Mouse (Mus musculus) stomach, embryonic 15.5 days (tissue): Measurements from ENCODE around the gene Inafm1. TPM values are rescaled to one million over a fixed set of nuclear protein-coding genes. Genes with fewer than 3 reads are reported as not detected.
A peak's percentile ranks its signal among the peaks of the same experiment; 100 is the strongest.
"Not testable (repeated sequence)": the region's sequence is repeated elsewhere in the genome, so short reads cannot be mapped to it uniquely, and the experiment has no call there.

ENCODE experiments used
- ATAC-seq: fragments of 200-750 bp; cut with Nextera tagmentation; 2 replicates; pipeline ENCODE4 v1.8.0; 2017; ENCODE audit warnings: low read depth, moderate number of reproducible peaks, moderate TSS enrichment; ENCODE audit not compliant: insufficient read depth, low FRiP score
- H3K27ac ChIP-seq: fragments of 300-500 bp; sonication (generic); 2 replicates; pipeline ENCODE4 v1.5.1; 2015; ENCODE audit warnings: mild to moderate bottlenecking, inconsistent platforms
- H3K27me3 ChIP-seq: fragments of 300-500 bp; sonication (generic); replicated peaks from 2 replicates; pipeline ENCODE4 v1.6.1; 2015; ENCODE audit warnings: inconsistent platforms
- H3K36me3 ChIP-seq: fragments of 300-500 bp; sonication (generic); 2 replicates; pipeline ENCODE4 v1.6.1; 2015; ENCODE audit warnings: inconsistent platforms
- H3K4me1 ChIP-seq: fragments of 300-500 bp; sonication (generic); 2 replicates; pipeline ENCODE4 v1.6.1; 2015; ENCODE audit warnings: inconsistent platforms
- H3K4me2 ChIP-seq: fragments of 300-500 bp; sonication (generic); 2 replicates; pipeline ENCODE4 v1.6.1; 2015; ENCODE audit warnings: mild to moderate bottlenecking, inconsistent platforms
- H3K4me3 ChIP-seq: fragments of 300-500 bp; sonication (generic); replicated peaks from 2 replicates; pipeline ENCODE4 v1.5.1; 2015; ENCODE audit warnings: inconsistent platforms
- H3K9ac ChIP-seq: fragments of 300-500 bp; sonication (generic); 2 replicates; pipeline ENCODE4 v1.6.1; 2015; ENCODE audit warnings: inconsistent platforms
- H3K9me3 ChIP-seq: fragments of 300-500 bp; sonication (generic); 2 replicates; pipeline ENCODE4 v1.6.1; 2016; ENCODE audit warnings: inconsistent platforms
- WGBS: fragments of 180-500 bp; shearing (Covaris S2); methylation state at CpG from one replicate; pipeline ENCODE4 v1.1.7; 2015; 5-methylcytosine and 5-hydroxymethylcytosine counted together
- polyA plus RNA-seq: library from polyadenylated mRNA; unstranded; fragments of >200 nt; fragmentation: Nextera tagmentation; extraction: Ambion mirVana; gene quantifications from 2 replicates; pipeline ENCODE4 v1.2.1, GENCODE M21; 2015

Gene Inafm1
- polyA plus RNA-seq, 1 experiment from 2014 or later: 20.5 TPM

GRCm38 (mm10) chr7:16310521-16311452 lies 37.4 kb upstream of the Inafm1 start:
- Histone ChIP-seq H3K9ac (peak overlapping the region; percentile 22; the same call in 1 of the 2 replicates), H3K4me3 (peak overlapping the region; percentile 74), H3K36me3 (no peaks in the 10 kb centered on the region), H3K4me1 (peaks cover 58% of the 10 kb centered on the region), H3K9me3 (no peaks in the 10 kb centered on the region), H3K27me3 (no peaks in the 10 kb centered on the region), H3K27ac (peak overlapping the region; percentile 97), H3K4me2 (peak overlapping the region; percentile 99)
- ATAC-seq: no peak
- WGBS: 1% methylated on average over 31 of the region's 31 CpGs

GRCm38 (mm10) chr7:16310020-16310520 lies 36.7 kb upstream of the Inafm1 start:
- 0% methylated on average over 34 of the region's 56 CpGs for WGBS
- Histone ChIP-seq H3K9ac (peak overlapping the region; percentile 22; the same call in 1 of the 2 replicates), H3K27me3 (no peaks in the 10 kb centered on the region), H3K4me3 (peak overlapping the region; percentile 74), H3K36me3 (no peaks in the 10 kb centered on the region), H3K4me1 (peaks cover 58% of the 10 kb centered on the region), H3K4me2 (peak overlapping the region; percentile 99), H3K9me3 (no peaks in the 10 kb centered on the region), H3K27ac (peak overlapping the region; percentile 78)
- peak; percentile 8; the same call in 1 of the 2 replicates for ATAC-seq

- Histone ChIP-seq H3K36me3 (no peaks in the 10 kb centered on the region), H3K27ac (peak overlapping the region; percentile 78), H3K4me3 (peak overlapping the region; percentile 74), H3K4me2 (peak overlapping the region; percentile 99), H3K27me3 (no peaks in the 10 kb centered on the region), H3K4me1 (peaks cover 57% of the 10 kb centered on the region), H3K9me3 (no peaks in the 10 kb centered on the region), H3K9ac (peak overlapping the region; percentile 22; the same call in 1 of the 2 replicates)
- peak; percentile 33 for ATAC-seq
- under 1% methylated on average over 55 of the region's 61 CpGs for WGBS
Observed at GRCm38 (mm10) chr7:16309318-16310019, 36.1 kb upstream of the Inafm1 start.

GRCm38 (mm10) chr7:16308555-16309317 lies 35.3 kb upstream of the Inafm1 start:
- Histone ChIP-seq H3K4me1 (peaks cover 52% of the 10 kb centered on the region), H3K9ac (peak overlapping the region; percentile 22; the same call in 1 of the 2 replicates), H3K4me2 (peak overlapping the region; percentile 99), H3K4me3 (peak overlapping the region; percentile 74), H3K27ac (peak overlapping the region; percentile 78), H3K27me3 (no peaks in the 10 kb centered on the region), H3K36me3 (no peaks in the 10 kb centered on the region), H3K9me3 (no peaks in the 10 kb centered on the region)
- ATAC-seq: no peak
- WGBS: 33% methylated on average over 16 of the region's 16 CpGs

GRCm38 (mm10) chr7:16308093-16308492 lies 34.7 kb upstream of the Inafm1 start, which contains the start of gene Bbc3:
TSS of gene Bbc3 (plus strand) at chr7:16308393.
- not testable (repeated sequence) for H3K36me3 ChIP-seq, H3K9me3 ChIP-seq, ATAC-seq, H3K27me3 ChIP-seq
- H3K4me1 ChIP-seq: peaks cover 45% of the 10 kb centered on the region
- peak within 1 kb of the TSS; percentile 74 for H3K4me3 ChIP-seq
- 24% methylated on average over 1 of the region's 1 CpGs for WGBS
- peak within 1 kb of the TSS; percentile 22; the same call in 1 of the 2 replicates for H3K9ac ChIP-seq
- peak within 1 kb of the TSS; percentile 78 for H3K27ac ChIP-seq
- H3K4me2 ChIP-seq: peak within 1 kb of the TSS; percentile 99

GRCm38 (mm10) chr7:16307141-16307540 lies 33.7 kb upstream of the Inafm1 start:
- not testable (repeated sequence) for H3K27ac ChIP-seq, ATAC-seq, H3K9ac ChIP-seq, H3K4me3 ChIP-seq, H3K9me3 ChIP-seq, H3K27me3 ChIP-seq, H3K36me3 ChIP-seq, H3K4me2 ChIP-seq
- H3K4me1 ChIP-seq: peaks cover 37% of the 10 kb centered on the region
- WGBS: 70% methylated on average over 6 of the region's 6 CpGs

GRCm38 (mm10) chr7:16299419-16300035 lies 26.1 kb upstream of the Inafm1 start:
- ATAC-seq: peak; percentile 44
- peak overlapping the region; percentile 89 for H3K4me2 ChIP-seq
- H3K4me3 ChIP-seq: peak overlapping the region; percentile 46
- H3K4me1 ChIP-seq: peaks cover 24% of the 10 kb centered on the region
- peak overlapping the region; percentile 12; the same call in 1 of the 2 replicates for H3K9ac ChIP-seq
- peak overlapping the region; percentile 3; the same call in 1 of the 2 replicates for H3K27ac ChIP-seq
- under 1% methylated on average over 52 of the region's 52 CpGs for WGBS
- H3K9me3 ChIP-seq: no peaks in the 10 kb centered on the region
- H3K27me3 ChIP-seq: no peaks in the 10 kb centered on the region
- H3K36me3 ChIP-seq: no peaks in the 10 kb centered on the region

- H3K4me2 ChIP-seq: peak overlapping the region; percentile 89; the same call in 1 of the 2 replicates
- 82% methylated on average over 5 of the region's 5 CpGs for WGBS
- no peak overlapping the region for H3K9ac ChIP-seq
- peak overlapping the region; percentile 3; the same call in 1 of the 2 replicates for H3K27ac ChIP-seq
- ATAC-seq: no peak
- H3K4me1 ChIP-seq: peaks cover 25% of the 10 kb centered on the region
- no peaks in the 10 kb centered on the region for H3K9me3 ChIP-seq
- no peak overlapping the region for H3K4me3 ChIP-seq
- H3K27me3 ChIP-seq: no peaks in the 10 kb centered on the region
- no peaks in the 10 kb centered on the region for H3K36me3 ChIP-seq
Observed at GRCm38 (mm10) chr7:16298927-16299326, 25.5 kb upstream of the Inafm1 start.

GRCm38 (mm10) chr7:16297616-16298015 lies 24.2 kb upstream of the Inafm1 start:
- no peaks in the 10 kb centered on the region for H3K27me3 ChIP-seq
- no peaks in the 10 kb centered on the region for H3K36me3 ChIP-seq
- H3K4me1 ChIP-seq: peaks cover 25% of the 10 kb centered on the region
- H3K4me3 ChIP-seq: no peak overlapping the region
- H3K9ac ChIP-seq: no peak overlapping the region
- no peak overlapping the region for H3K4me2 ChIP-seq
- 64% methylated on average over 2 of the region's 2 CpGs for WGBS
- H3K9me3 ChIP-seq: no peaks in the 10 kb centered on the region
- H3K27ac ChIP-seq: peak overlapping the region; percentile 94; the same call in 1 of the 2 replicates
- ATAC-seq: no peak

GRCm38 (mm10) chr7:16296766-16297390 lies 23.5 kb upstream of the Inafm1 start:
- Histone ChIP-seq H3K9me3 (no peaks in the 10 kb centered on the region), H3K4me3 (peak overlapping the region; percentile 37), H3K27ac (peak overlapping the region; percentile 94), H3K9ac (no peak overlapping the region; the same call in 1 of the 2 replicates), H3K36me3 (no peaks in the 10 kb centered on the region), H3K27me3 (no peaks in the 10 kb centered on the region), H3K4me2 (peak overlapping the region; percentile 74), H3K4me1 (peaks cover 25% of the 10 kb centered on the region)
- ATAC-seq: peak; percentile 14; the same call in 1 of the 2 replicates
- under 1% methylated on average over 22 of the region's 22 CpGs for WGBS
